Mouse (Mus musculus): Measurements from ENCODE around the gene Nelfe. TPM values are rescaled to one million over a fixed set of nuclear protein-coding genes. Genes with fewer than 3 reads are reported as not detected.
"Not testable (repeated sequence)": the region's sequence is repeated elsewhere in the genome, so short reads cannot be mapped to it uniquely, and the experiment has no call there.

Nelfe gene
- polyA plus RNA-seq, 1 experiment from 2014 or later: 52.1 TPM

- WGBS (ENCODE audit: missing documents): 4% methylated on average over 20 of the region's 51 CpGs
- Histone ChIP-seq H3K4me3 (ENCODE audit: inconsistent target) (peak overlapping the region; percentile 14; the same call in 1 of the 2 replicates), H3K27ac (peak overlapping the region; percentile 54), H3K36me3 (ENCODE audit: inconsistent target) (no peaks in the 10 kb centered on the region), H3K79me2 (ENCODE audit: inconsistent target) (peaks cover 2% of the 10 kb centered on the region)
Measured at GRCm38 (mm10) chr17:34894074-34894597, 43.9 kb downstream of the Nelfe start.

- peak overlapping the region; percentile 26; the same call in 1 of the 2 replicates for H3K4me3 ChIP-seq (ENCODE audit: inconsistent target)
- 22% methylated on average over 42 of the region's 51 CpGs for WGBS (ENCODE audit: missing documents)
- H3K79me2 ChIP-seq (ENCODE audit: inconsistent target): peaks cover 10% of the 10 kb centered on the region
- no peak overlapping the region for H3K27ac ChIP-seq
- no peaks in the 10 kb centered on the region for H3K36me3 ChIP-seq (ENCODE audit: inconsistent target)
Measured at GRCm38 (mm10) chr17:34894801-34895530, 44.8 kb downstream of the Nelfe start.

GRCm38 (mm10) chr17:34895724-34896123 lies 45.5 kb downstream of the Nelfe start:
- 90% methylated on average over 11 of the region's 15 CpGs for WGBS (ENCODE audit: missing documents)
- Histone ChIP-seq H3K79me2 (ENCODE audit: inconsistent target) (peaks cover 17% of the 10 kb centered on the region), H3K4me3 (ENCODE audit: inconsistent target) (no peak overlapping the region), H3K36me3 (ENCODE audit: inconsistent target) (no peaks in the 10 kb centered on the region), H3K27ac (no peak overlapping the region)

- no peak overlapping the region for H3K27ac ChIP-seq
- no peak overlapping the region for H3K4me3 ChIP-seq (ENCODE audit: inconsistent target)
- no peaks in the 10 kb centered on the region for H3K36me3 ChIP-seq (ENCODE audit: inconsistent target)
- WGBS (ENCODE audit: missing documents): 68% methylated on average over 17 of the region's 17 CpGs
- peaks cover 24% of the 10 kb centered on the region for H3K79me2 ChIP-seq (ENCODE audit: inconsistent target)
Measured at GRCm38 (mm10) chr17:34896366-34896765, 46.2 kb downstream of the Nelfe start.

GRCm38 (mm10) chr17:34897373-34898159 lies 47.4 kb downstream of the Nelfe start:
- peak overlapping the region; percentile 77 for H3K27ac ChIP-seq
- H3K79me2 ChIP-seq (ENCODE audit: inconsistent target): peaks cover 35% of the 10 kb centered on the region
- H3K4me3 ChIP-seq (ENCODE audit: inconsistent target): peak overlapping the region; percentile 40
- whole genome bisulfite sequencing (ENCODE audit: missing documents): 25% methylated on average over 8 of the region's 10 CpGs
- peaks cover 6% of the 10 kb centered on the region for H3K36me3 ChIP-seq (ENCODE audit: inconsistent target)

- peak within 1 kb of the TSS; percentile 84 for H3K4me3 ChIP-seq (ENCODE audit: inconsistent target)
- peaks cover 41% of the 10 kb centered on the region for H3K79me2 ChIP-seq (ENCODE audit: inconsistent target)
- peak within 1 kb of the TSS; percentile 88 for H3K27ac ChIP-seq
- H3K36me3 ChIP-seq (ENCODE audit: inconsistent target): peaks cover 12% of the 10 kb centered on the region
- WGBS (ENCODE audit: missing documents): under 1% methylated on average over 30 of the region's 44 CpGs
Measured at GRCm38 (mm10) chr17:34898160-34898586, 48.0 kb downstream of the Nelfe start, which contains the start of the genes C2 and Ehmt2. TSS of gene C2 (minus strand) at chr17:34898265. TSS of gene Ehmt2 (plus strand) at chr17:34898469.

GRCm38 (mm10) chr17:34898706-34899052 lies 48.5 kb downstream of the Nelfe start:
- no peak overlapping the region for H3K27ac ChIP-seq
- 1% methylated on average over 19 of the region's 47 CpGs for WGBS (ENCODE audit: missing documents)
- no peak overlapping the region for H3K4me3 ChIP-seq (ENCODE audit: inconsistent target)
- H3K79me2 ChIP-seq (ENCODE audit: inconsistent target): peaks cover 46% of the 10 kb centered on the region
- H3K36me3 ChIP-seq (ENCODE audit: inconsistent target): peaks cover 17% of the 10 kb centered on the region

GRCm38 (mm10) chr17:34899053-34899889 lies 49.1 kb downstream of the Nelfe start:
- under 1% methylated on average over 45 of the region's 45 CpGs for WGBS (ENCODE audit: missing documents)

GRCm38 (mm10) chr17:34899890-34900243 lies 49.7 kb downstream of the Nelfe start:
- H3K79me2 ChIP-seq (ENCODE audit: inconsistent target): peaks cover 46% of the 10 kb centered on the region
- H3K36me3 ChIP-seq (ENCODE audit: inconsistent target): peaks cover 29% of the 10 kb centered on the region
- 0% methylated on average over 2 of the region's 5 CpGs for WGBS (ENCODE audit: missing documents)
- H3K27ac ChIP-seq: peak overlapping the region; percentile 88
- H3K4me3 ChIP-seq (ENCODE audit: inconsistent target): peak overlapping the region; percentile 84

More at GRCm38 (mm10) chr17:34899053-34899889, 49.1 kb downstream of the Nelfe start:
- peak overlapping the region; percentile 84 for H3K4me3 ChIP-seq (ENCODE audit: inconsistent target)
- H3K36me3 ChIP-seq (ENCODE audit: inconsistent target): peaks cover 23% of the 10 kb centered on the region
- peak overlapping the region; percentile 88 for H3K27ac ChIP-seq
- H3K79me2 ChIP-seq (ENCODE audit: inconsistent target): peaks cover 46% of the 10 kb centered on the region

- H3K27ac ChIP-seq: 0 out of 2 replicates have a peak overlapping the region, but pooled peaks have one; percentile 3
- peaks cover 39% of the 10 kb centered on the region for H3K36me3 ChIP-seq (ENCODE audit: inconsistent target)
- not testable (repeated sequence) for H3K4me3 ChIP-seq (ENCODE audit: inconsistent target)
- peaks cover 46% of the 10 kb centered on the region for H3K79me2 ChIP-seq (ENCODE audit: inconsistent target)
Measured at GRCm38 (mm10) chr17:34900826-34901225, 50.6 kb downstream of the Nelfe start.

- WGBS (ENCODE audit: missing documents): 88% methylated on average over 3 of the region's 10 CpGs
- not testable (repeated sequence) for H3K4me3 ChIP-seq (ENCODE audit: inconsistent target); H3K27ac ChIP-seq
- H3K36me3 ChIP-seq (ENCODE audit: inconsistent target): peaks cover 47% of the 10 kb centered on the region
- peaks cover 46% of the 10 kb centered on the region for H3K79me2 ChIP-seq (ENCODE audit: inconsistent target)
Measured at GRCm38 (mm10) chr17:34901948-34902347, 51.8 kb downstream of the Nelfe start.

GRCm38 (mm10) chr17:34902895-34903294 lies 52.7 kb downstream of the Nelfe start:
- H3K36me3 ChIP-seq (ENCODE audit: inconsistent target): peaks cover 57% of the 10 kb centered on the region
- no peak overlapping the region for H3K4me3 ChIP-seq (ENCODE audit: inconsistent target)
- WGBS (ENCODE audit: missing documents): 94% methylated on average over 9 of the region's 9 CpGs
- H3K27ac ChIP-seq: no peak overlapping the region
- peaks cover 46% of the 10 kb centered on the region for H3K79me2 ChIP-seq (ENCODE audit: inconsistent target)
